Mouse (Mus musculus) bone marrow macrophage, adult 2 months (primary cell): ENCODE results near the gene Rack1.

Experiments used
- CTCF ChIP-seq: IDR thresholded peaks from 2 replicates; pipeline ENCODE4 v1.5.1; 2012; ENCODE audit warnings: low read depth, mild to moderate bottlenecking, low read length, moderate library complexity
- POLR2A ChIP-seq: IDR thresholded peaks from 2 replicates; pipeline ENCODE4 v1.6.1; 2012; ENCODE audit warnings: mild to moderate bottlenecking, low read depth, low read length, borderline replicate concordance

GRCm38 (mm10) chr11:48852190-48852589, 52.1 kb downstream of the Rack1 start:
- TF ChIP-seq CTCF (no peak), POLR2A (no peak)
